Mouse (Mus musculus) liver, embryonic 15.5 days (tissue): ENCODE measurements around the gene Fam89a. TPM values are rescaled to one million over a fixed set of nuclear protein-coding genes. Genes with fewer than 3 reads are reported as not detected.
A peak's percentile ranks its signal among the peaks of the same experiment; 100 is the strongest.

Experiments
- ATAC-seq: fragments of 200-750 bp; cut with Nextera tagmentation; 2 replicates; pipeline ENCODE4 v1.8.0; 2017; ENCODE audit warnings: moderate number of reproducible peaks, mild to moderate bottlenecking, moderate library complexity; ENCODE audit not compliant: insufficient read depth
- H3K27ac ChIP-seq: fragments of 300-500 bp; sonication (generic); replicated peaks from 2 replicates; pipeline ENCODE4 v1.5.1; 2015; ENCODE audit warnings: mild to moderate bottlenecking, inconsistent platforms
- H3K27me3 ChIP-seq: fragments of 300-500 bp; sonication (generic); 2 replicates; pipeline ENCODE4 v1.6.1; 2015; ENCODE audit warnings: mild to moderate bottlenecking, inconsistent platforms
- H3K36me3 ChIP-seq: fragments of 300-500 bp; sonication (generic); replicated peaks from 2 replicates; pipeline ENCODE4 v1.6.1; 2015; ENCODE audit warnings: moderate library complexity, mild to moderate bottlenecking, inconsistent platforms
- H3K4me1 ChIP-seq: fragments of 300-500 bp; sonication (generic); replicated peaks from 2 replicates; pipeline ENCODE4 v1.6.1; 2015; ENCODE audit warnings: inconsistent platforms
- H3K4me2 ChIP-seq: fragments of 300-500 bp; sonication (generic); 2 replicates; pipeline ENCODE4 v1.6.1; 2015; ENCODE audit warnings: moderate library complexity, mild to moderate bottlenecking, inconsistent platforms
- H3K4me3 ChIP-seq: fragments of 300-500 bp; sonication (generic); replicated peaks from 2 replicates; pipeline ENCODE4 v1.5.1; 2015; ENCODE audit warnings: mild to moderate bottlenecking, inconsistent platforms
- H3K9ac ChIP-seq: fragments of 300-500 bp; sonication (generic); 2 replicates; pipeline ENCODE4 v1.6.1; 2015; ENCODE audit warnings: moderate library complexity, mild to moderate bottlenecking, inconsistent platforms
- H3K9me3 ChIP-seq: fragments of 300-500 bp; sonication (generic); replicated peaks from 2 replicates; pipeline ENCODE4 v1.6.1; 2016; ENCODE audit warnings: inconsistent platforms
- WGBS: fragments of 180-500 bp; shearing (Covaris S2); methylation state at CpG from one replicate; pipeline ENCODE4 v1.1.7; 2015; ENCODE audit warnings: mixed read lengths; ENCODE audit not compliant: insufficient replicate concordance; 5-methylcytosine and 5-hydroxymethylcytosine counted together
- polyA plus RNA-seq: library from polyadenylated mRNA; unstranded; fragments of >200 nt; fragmentation: Nextera tagmentation; extraction: Ambion mirVana; gene quantifications from 2 replicates; pipeline ENCODE4 v1.2.1, GENCODE M21; 2015

The Fam89a gene
- polyA plus RNA-seq, 1 experiment from 2014 or later: 2.7 TPM

DNA sequence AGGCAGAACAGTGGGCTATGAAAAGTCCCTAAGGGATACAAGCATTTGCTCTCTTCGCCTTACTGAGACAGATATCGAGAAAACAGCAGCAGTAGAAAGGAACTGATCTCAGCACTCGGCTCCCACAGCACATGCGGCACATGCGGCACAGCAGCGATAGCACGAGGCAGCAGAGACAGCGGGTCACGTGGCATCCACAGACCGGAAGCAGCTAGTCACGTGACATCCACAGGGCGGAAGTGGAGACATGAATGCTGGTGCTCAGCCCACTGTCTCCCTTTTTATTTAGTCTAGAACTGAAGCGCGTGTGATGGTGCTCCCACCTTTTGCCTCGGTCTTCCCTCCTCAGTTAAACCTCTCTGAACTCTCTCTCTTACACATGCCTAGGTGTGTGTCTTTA lies 31.6 kb upstream of the Fam89a start:
- no peak overlapping the region for H3K4me3 ChIP-seq
- WGBS: 74% methylated on average over 15 of the region's 15 CpGs
- no peaks in the 10 kb centered on the region for H3K36me3 ChIP-seq
- H3K27ac ChIP-seq: no peak overlapping the region
- H3K4me1 ChIP-seq: no peaks in the 10 kb centered on the region
- no peak for ATAC-seq
- H3K9ac ChIP-seq: no peak overlapping the region
- peaks cover 16% of the 10 kb centered on the region for H3K27me3 ChIP-seq
- H3K9me3 ChIP-seq: no peaks in the 10 kb centered on the region
- no peak overlapping the region for H3K4me2 ChIP-seq

DNA sequence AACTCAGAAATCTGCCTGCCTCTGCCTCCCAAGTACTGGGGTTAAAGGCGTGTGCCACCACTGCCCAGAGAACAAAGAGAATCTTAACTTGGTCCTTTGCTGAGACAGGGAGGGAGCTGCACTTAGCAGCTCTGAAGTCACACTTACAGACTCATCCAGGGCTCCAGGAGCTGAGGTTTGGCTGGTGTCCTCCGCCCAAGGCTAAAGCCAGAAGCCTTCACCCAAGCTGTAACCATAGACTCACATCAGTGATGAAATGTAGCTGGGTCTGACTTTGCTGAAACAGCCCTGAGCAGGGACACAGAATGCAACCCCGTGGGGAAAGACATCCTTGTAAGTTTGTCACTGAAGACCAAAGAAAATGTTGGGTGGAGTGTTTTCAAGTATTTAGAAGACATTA lies 30.8 kb upstream of the Fam89a start:
- ATAC-seq: no peak

DNA sequence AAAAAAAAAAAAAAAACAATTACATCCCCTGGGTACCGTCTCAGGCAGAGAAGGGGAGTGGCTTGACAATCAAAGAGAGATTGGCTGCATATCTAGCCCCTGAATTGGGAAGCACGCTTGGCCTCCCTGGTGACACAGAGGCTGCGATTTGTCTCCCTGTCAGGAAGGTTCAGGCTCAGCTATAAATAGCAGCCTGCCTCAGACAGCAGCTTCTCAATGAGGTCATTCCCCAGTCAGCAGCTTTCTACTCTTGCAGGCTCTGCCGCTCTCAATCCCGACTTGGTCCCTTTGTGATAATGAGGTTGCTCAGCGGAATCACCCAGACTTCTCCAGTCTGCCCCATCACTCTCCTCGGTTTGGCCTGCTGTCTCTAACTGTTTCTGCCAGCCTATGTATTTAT lies 28.6 kb upstream of the Fam89a start:
- H3K4me2 ChIP-seq: no peak overlapping the region
- no peaks in the 10 kb centered on the region for H3K9me3 ChIP-seq
- no peaks in the 10 kb centered on the region for H3K4me1 ChIP-seq
- H3K4me3 ChIP-seq: no peak overlapping the region
- ATAC-seq: no peak
- H3K27ac ChIP-seq: no peak overlapping the region
- no peaks in the 10 kb centered on the region for H3K27me3 ChIP-seq
- WGBS: 17% methylated on average over 7 of the region's 7 CpGs
- H3K9ac ChIP-seq: no peak overlapping the region
- no peaks in the 10 kb centered on the region for H3K36me3 ChIP-seq

More for the DNA sequence above, 30.8 kb upstream of the Fam89a start:
- 42% methylated on average over 3 of the region's 3 CpGs for WGBS
- Histone ChIP-seq H3K9ac (no peak overlapping the region), H3K4me3 (no peak overlapping the region), H3K27me3 (peaks cover 10% of the 10 kb centered on the region), H3K36me3 (no peaks in the 10 kb centered on the region), H3K27ac (no peak overlapping the region), H3K4me2 (no peak overlapping the region), H3K4me1 (no peaks in the 10 kb centered on the region), H3K9me3 (no peaks in the 10 kb centered on the region)

DNA sequence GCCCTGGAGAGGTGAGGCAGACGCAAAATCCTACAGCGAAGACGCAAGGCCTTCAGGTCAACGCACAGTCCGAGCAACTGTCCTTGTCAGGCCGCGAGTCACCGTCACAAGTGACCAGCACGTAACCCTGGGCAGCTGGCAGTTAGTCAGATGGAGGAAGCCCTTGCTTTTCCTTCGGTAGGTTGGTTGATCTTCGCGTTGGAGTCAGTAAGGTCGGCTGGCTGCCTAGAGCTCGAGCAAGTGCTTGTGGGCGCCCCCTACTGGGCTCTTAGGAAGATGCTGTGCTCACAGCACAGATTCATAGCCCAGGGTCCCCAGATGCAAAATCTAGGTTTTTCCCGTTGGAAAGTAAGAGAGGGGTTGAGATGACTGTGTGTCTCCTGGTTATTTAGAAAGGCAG lies 24.1 kb upstream of the Fam89a start:
- Histone ChIP-seq H3K4me2 (peak overlapping the region; percentile 14; the same call in 1 of the 2 replicates), H3K27ac (no peak overlapping the region), H3K9me3 (no peaks in the 10 kb centered on the region), H3K4me1 (no peaks in the 10 kb centered on the region), H3K4me3 (no peak overlapping the region), H3K36me3 (no peaks in the 10 kb centered on the region), H3K27me3 (no peaks in the 10 kb centered on the region), H3K9ac (no peak overlapping the region)
- 16% methylated on average over 16 of the region's 16 CpGs for WGBS
- no peak for ATAC-seq

DNA sequence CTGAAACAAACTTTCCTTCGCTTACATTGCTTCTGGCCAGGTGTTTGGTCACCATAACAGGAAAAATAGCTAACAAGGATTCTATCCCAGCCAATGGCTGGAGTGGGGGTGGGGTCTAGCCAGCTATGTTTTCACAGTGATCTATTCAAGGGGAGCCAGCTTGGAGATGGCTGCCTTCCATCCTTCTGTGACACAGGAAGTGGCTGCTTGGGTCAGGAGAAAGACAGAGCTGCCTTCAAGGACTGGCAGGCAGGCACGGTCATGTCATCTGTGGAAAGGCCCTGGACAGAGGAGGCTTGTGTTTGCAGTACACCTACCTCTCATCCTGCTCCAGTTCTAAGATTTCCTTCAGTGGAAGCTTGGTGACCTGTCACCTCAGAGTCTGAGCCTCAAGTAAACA lies 20.8 kb upstream of the Fam89a start:
- H3K9ac ChIP-seq: no peak overlapping the region
- H3K9me3 ChIP-seq: no peaks in the 10 kb centered on the region
- no peaks in the 10 kb centered on the region for H3K27me3 ChIP-seq
- no peaks in the 10 kb centered on the region for H3K4me1 ChIP-seq
- H3K4me3 ChIP-seq: no peak overlapping the region
- H3K4me2 ChIP-seq: no peak overlapping the region
- no peak for ATAC-seq
- WGBS: 56% methylated on average over 2 of the region's 2 CpGs
- no peak overlapping the region for H3K27ac ChIP-seq
- no peaks in the 10 kb centered on the region for H3K36me3 ChIP-seq

DNA sequence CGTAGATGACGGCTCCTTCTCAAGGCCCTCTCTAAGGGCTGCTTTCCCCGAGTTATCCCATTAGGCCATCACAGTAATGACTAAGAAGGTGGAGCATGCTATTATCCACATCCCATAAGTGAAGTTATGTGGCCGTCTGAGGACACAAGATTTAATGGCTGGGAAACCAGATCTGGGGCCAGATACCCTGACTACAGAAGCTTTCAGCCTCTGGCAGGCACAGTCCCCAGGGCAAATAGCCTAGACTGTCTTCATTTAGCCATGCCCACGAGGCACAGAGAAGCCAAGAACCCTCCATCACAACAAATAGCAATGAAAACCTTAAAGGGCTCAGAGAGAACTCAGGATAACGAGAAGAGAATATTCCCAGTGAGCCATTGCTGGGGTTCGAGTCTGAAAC lies 11.4 kb upstream of the Fam89a start:
- Histone ChIP-seq H3K4me3 (no peak overlapping the region), H3K9ac (no peak overlapping the region), H3K4me2 (no peak overlapping the region), H3K4me1 (no peaks in the 10 kb centered on the region), H3K27ac (no peak overlapping the region), H3K36me3 (no peaks in the 10 kb centered on the region), H3K27me3 (no peaks in the 10 kb centered on the region), H3K9me3 (no peaks in the 10 kb centered on the region)
- ATAC-seq: no peak
- WGBS: 59% methylated on average over 7 of the region's 7 CpGs

DNA sequence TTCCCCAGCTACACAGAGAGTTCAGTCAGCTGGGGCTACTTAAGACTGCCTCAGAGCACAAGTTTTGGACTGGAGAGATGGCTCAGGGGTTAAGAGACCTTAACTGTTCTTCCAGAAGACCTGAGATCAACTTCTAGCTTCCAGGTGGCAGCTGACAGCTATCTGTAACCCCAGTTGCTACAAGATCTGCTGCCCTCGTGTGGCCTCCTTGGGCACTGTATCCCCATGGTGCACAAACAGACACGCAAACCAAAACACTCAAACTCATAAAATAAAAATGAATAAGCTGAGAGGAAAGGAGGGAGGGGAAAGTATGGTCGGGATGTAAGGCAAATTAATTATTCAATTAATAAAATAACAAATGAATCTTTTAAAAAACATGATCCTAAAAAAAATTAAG lies 6.9 kb upstream of the Fam89a start:
- Histone ChIP-seq H3K36me3 (no peaks in the 10 kb centered on the region), H3K27ac (no peak overlapping the region), H3K4me1 (peaks cover 11% of the 10 kb centered on the region), H3K27me3 (peaks cover 17% of the 10 kb centered on the region), H3K4me2 (no peak overlapping the region), H3K9me3 (no peaks in the 10 kb centered on the region), H3K9ac (no peak overlapping the region), H3K4me3 (no peak overlapping the region)
- no peak for ATAC-seq
- 27% methylated on average over 3 of the region's 3 CpGs for WGBS

DNA sequence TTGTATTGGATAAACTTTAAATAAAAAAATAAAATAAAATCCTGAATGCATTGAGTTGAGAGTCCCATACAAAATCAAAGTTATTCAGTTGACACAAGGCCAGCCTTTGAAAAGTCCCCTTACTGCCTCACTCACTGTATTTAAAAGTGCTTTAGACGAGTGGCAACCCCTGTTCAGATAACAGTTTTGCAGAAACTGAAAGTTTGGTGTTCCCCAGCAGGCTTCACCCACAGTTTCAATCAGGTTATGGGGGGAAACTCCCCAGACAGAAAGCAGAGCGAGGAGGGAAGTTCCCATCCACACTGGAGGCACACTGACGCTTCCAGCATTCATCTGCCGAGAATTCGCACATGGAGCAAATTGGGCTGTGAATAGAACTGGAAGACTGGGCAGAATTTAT lies 5.0 kb upstream of the Fam89a start:
- peaks cover 28% of the 10 kb centered on the region for H3K4me1 ChIP-seq
- WGBS: 55% methylated on average over 5 of the region's 5 CpGs
- H3K27me3 ChIP-seq: peaks cover 37% of the 10 kb centered on the region
- no peak overlapping the region for H3K4me3 ChIP-seq
- no peak overlapping the region for H3K9ac ChIP-seq
- H3K4me2 ChIP-seq: no peak overlapping the region
- H3K27ac ChIP-seq: no peak overlapping the region
- ATAC-seq: no peak
- H3K36me3 ChIP-seq: no peaks in the 10 kb centered on the region
- no peaks in the 10 kb centered on the region for H3K9me3 ChIP-seq

DNA sequence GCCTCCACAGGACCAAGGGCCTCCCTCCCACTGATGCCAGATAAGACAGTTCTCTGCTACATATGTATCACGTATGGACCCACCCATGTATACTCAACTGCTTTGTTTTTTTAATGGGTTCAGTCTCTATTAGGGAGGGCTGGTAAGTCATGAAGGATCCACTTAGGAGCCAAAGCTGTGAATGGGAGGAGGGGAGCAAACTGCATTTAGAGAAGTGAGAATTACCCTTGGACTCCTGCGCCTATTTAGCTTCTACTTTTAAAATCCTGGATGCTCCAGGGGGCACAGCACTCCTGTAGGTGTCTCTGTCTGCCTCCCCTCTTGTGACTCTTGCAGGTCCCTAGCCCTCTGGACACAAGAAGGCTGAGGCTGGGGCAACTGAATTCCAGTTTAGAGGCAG lies 4.5 kb upstream of the Fam89a start:
- H3K27ac ChIP-seq: no peak overlapping the region
- 16% methylated on average over 2 of the region's 2 CpGs for WGBS

DNA sequence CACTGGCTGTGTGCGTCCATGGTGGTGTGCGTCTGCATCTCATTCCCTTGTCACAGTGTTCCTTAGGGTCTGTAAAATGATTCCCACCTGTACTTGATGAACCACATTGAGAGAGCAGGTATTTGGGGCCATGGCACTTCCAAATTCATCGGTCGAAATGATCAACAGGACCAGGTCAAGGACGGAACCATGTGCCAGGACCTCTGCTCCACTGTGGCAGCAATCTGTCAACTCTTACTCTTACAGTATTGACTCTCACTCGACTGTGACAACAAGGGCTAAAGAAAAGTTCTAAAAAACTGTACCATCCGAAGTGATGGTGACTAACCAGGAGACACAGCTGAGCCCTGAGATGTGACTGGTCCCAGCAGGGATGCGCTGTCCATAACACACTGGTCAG lies 3.8 kb upstream of the Fam89a start:
- no peaks in the 10 kb centered on the region for H3K36me3 ChIP-seq
- no peak overlapping the region for H3K4me2 ChIP-seq
- H3K27me3 ChIP-seq: peaks cover 48% of the 10 kb centered on the region
- no peak for ATAC-seq
- WGBS: 63% methylated on average over 8 of the region's 8 CpGs
- no peak overlapping the region for H3K9ac ChIP-seq
- peak overlapping the region; percentile 57; the same call in 1 of the 2 replicates for H3K27ac ChIP-seq
- H3K9me3 ChIP-seq: no peaks in the 10 kb centered on the region
- peaks cover 36% of the 10 kb centered on the region for H3K4me1 ChIP-seq
- H3K4me3 ChIP-seq: no peak overlapping the region

More for the DNA sequence above, 4.5 kb upstream of the Fam89a start:
- no peak overlapping the region for H3K9ac ChIP-seq
- H3K36me3 ChIP-seq: no peaks in the 10 kb centered on the region
- no peak for ATAC-seq
- H3K4me1 ChIP-seq: peaks cover 29% of the 10 kb centered on the region
- H3K27me3 ChIP-seq: peaks cover 41% of the 10 kb centered on the region
- H3K4me2 ChIP-seq: no peak overlapping the region
- H3K9me3 ChIP-seq: no peaks in the 10 kb centered on the region
- no peak overlapping the region for H3K4me3 ChIP-seq

DNA sequence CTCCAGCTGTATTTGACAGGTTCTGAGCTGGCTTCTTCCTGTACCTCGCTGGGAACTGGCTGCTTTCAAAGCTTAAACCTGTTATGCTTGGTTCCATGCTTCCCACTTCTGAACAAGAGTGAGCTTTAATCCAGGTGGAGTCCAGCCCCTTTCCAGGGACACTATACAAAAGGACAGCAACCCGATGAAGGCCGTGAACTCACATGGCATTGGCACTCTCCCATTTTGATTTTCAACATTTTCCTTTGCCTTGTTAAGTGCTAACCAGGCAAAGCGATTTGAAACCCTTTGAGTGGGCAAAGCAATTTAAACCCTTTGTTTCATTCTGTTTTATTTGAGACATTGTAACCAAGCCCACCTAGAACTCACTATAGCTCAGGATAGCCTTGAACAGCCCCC lies 3.2 kb upstream of the Fam89a start:
- no peak overlapping the region for H3K9ac ChIP-seq
- 38% methylated on average over 4 of the region's 4 CpGs for WGBS
- H3K4me2 ChIP-seq: peak overlapping the region; percentile 10; the same call in 1 of the 2 replicates
- no peaks in the 10 kb centered on the region for H3K9me3 ChIP-seq
- no peaks in the 10 kb centered on the region for H3K36me3 ChIP-seq
- H3K27me3 ChIP-seq: peaks cover 55% of the 10 kb centered on the region
- ATAC-seq: no peak
- H3K27ac ChIP-seq: peak overlapping the region; percentile 57
- no peak overlapping the region for H3K4me3 ChIP-seq
- peaks cover 36% of the 10 kb centered on the region for H3K4me1 ChIP-seq

DNA sequence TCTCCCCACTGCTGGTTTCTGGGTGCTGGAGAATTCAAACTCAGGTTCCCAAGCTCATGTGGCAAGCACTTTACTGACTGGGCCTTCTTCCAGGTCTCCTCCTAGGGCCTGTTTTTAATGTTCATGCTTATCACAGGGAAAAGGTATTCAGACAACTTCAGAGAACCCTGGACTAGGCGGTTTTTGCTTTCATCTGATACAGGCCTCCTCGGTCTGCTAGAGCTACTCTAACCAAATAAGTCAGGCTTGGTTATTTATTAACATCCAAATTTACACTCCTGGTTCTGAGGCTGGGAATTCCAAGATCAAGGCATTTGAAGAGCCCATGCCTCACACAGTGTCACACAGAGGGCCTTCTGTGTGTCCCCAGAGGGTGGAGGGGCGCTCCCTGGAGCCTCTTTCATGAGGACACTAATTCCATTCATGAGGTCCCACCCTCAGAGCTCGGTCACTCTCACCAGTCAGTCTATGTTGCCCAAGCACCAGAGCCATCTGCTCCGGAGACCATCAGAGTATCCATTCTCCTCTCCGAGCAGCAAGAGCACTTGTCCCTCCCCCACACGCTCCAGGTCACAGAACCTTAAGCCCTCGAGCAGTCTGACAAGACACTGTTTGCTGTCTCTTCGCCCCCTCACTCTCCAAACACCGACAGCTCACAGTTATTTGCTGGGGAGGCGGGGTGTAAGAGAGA lies 2.6 kb upstream of the Fam89a start:
- peaks cover 36% of the 10 kb centered on the region for H3K4me1 ChIP-seq
- peak; percentile 43; the same call in 1 of the 2 replicates for ATAC-seq
- H3K9me3 ChIP-seq: no peaks in the 10 kb centered on the region
- 21% methylated on average over 11 of the region's 11 CpGs for WGBS
- peak overlapping the region; percentile 10; the same call in 1 of the 2 replicates for H3K4me2 ChIP-seq
- no peak overlapping the region for H3K4me3 ChIP-seq
- H3K9ac ChIP-seq: no peak overlapping the region
- H3K27ac ChIP-seq: peak overlapping the region; percentile 57
- no peaks in the 10 kb centered on the region for H3K36me3 ChIP-seq
- peaks cover 60% of the 10 kb centered on the region for H3K27me3 ChIP-seq
